Mouse (Mus musculus) thymus, adult 2 months (tissue): ENCODE measurements around the gene Gm3149.
"Not testable (repeated sequence)": the region's sequence is repeated elsewhere in the genome, so short reads cannot be mapped to it uniquely, and the experiment has no call there.

Source experiments
- CTCF ChIP-seq: fragments of 200-500 bp; IDR thresholded peaks from 2 replicates; pipeline ENCODE4 v1.5.1; 2012; ENCODE audit warnings: mild to moderate bottlenecking, control low read depth, low read length, moderate library complexity, borderline replicate concordance; ENCODE audit not compliant: control insufficient read depth, poor library complexity, insufficient read depth; ENCODE audit errors: extremely low read depth
- POLR2A ChIP-seq: fragments of 200-500 bp; IDR thresholded peaks from 2 replicates; pipeline ENCODE4 v1.6.1; 2012; ENCODE audit warnings: mild to moderate bottlenecking, low read length, control low read depth, moderate library complexity; ENCODE audit not compliant: control insufficient read depth, poor library complexity, insufficient read depth; ENCODE audit errors: extremely low read depth

GRCm38 (mm10) chr14:4368991-4369390, 51.9 kb downstream of the Gm3149 start:
- TF ChIP-seq CTCF, POLR2A: not testable (repeated sequence)
